Mouse (Mus musculus): ENCODE data around the gene Lap3.
A peak's percentile ranks its signal among the peaks of the same experiment; 100 is the strongest.

Gene Lap3

DNA sequence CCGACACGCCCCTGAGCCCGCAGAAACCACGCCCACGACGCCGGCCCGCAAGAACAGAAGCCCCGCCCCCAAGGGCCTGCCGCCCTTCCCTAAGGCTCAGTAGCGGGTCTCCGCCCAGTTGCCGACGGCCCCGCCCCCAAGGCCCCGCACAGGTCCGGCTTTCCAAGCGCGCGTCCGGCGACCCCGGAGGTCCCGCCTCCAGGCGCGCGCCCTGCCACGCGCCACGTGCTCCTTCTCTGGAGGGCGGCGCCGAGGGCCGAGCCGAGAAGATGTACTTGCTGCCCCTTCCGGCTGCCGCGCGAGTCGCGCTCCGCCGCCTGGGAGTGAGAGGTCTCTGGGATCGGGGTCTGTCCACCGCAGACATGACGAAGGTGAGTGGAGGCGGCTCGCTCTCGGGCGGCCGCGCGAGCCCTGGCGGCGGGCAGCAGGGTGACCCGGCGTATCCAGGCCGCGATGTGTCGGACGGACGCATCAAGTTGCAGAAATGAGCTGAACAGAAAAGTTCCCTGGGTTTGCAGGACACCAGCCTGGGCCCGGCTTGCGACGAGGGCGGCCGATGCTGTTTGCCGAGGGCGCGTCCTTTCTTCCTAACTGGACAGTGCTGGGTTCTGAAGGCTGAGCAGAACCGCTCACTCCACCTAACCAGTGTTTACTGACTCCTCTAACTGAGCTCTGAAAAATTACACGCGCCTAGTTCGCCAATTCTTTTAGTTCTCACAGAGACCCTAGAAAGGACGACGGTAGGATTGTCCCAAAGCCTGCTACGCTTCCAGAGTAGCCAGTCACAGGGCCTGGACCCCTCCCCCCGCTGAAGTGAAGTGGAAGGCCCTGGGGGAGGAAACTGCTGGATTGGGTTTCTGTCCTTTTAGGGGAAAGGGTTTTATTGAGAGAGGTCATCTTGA is at the start of gene Lap3:
TSS of gene Lap3 (plus strand) at position 184 of the 902 bp plus-strand sequence.
- DNase-seq (ENCODE audit: low spot score): peak; percentile 94

- peak; percentile 31 for DNase-seq (ENCODE audit: low spot score)
These were observed 48.9 kb upstream of the Lap3 start for GRCm38 (mm10) chr5:45444130-45444832.

- peak; percentile 13 for DNase-seq (ENCODE audit: low spot score)
These were observed 44.5 kb upstream of the Lap3 start for GRCm38 (mm10) chr5:45448676-45449075.

- DNase-seq (ENCODE audit: low spot score): no peak
These were observed 44.0 kb upstream of the Lap3 start for GRCm38 (mm10) chr5:45449206-45449605.

GRCm38 (mm10) chr5:45449831-45450716 is 43.1 kb upstream of the Lap3 start, which contains the start of gene Qdpr:
Gene Qdpr, minus strand, starts transcription at chr5:45450236.
- peak; percentile 96 for DNase-seq (ENCODE audit: low spot score)

DNA sequence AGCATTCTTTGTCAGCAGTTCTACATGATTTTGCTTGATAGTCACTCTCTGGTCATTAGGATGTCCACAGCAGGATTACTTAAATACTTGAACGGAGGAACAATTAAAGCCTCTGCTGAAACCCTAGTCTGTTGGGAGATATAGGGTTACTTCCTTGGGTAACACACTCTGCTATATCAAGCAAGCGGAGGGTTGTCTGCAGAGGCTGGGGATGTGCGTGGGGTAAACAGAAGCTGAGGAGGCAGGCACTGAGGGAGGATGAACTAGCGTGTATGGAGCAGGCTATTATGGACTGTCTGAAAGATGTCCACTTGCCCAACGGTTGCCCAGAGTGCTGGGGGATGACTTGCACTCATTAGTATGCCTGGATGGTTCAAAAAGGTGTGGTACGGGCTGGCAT is 39.7 kb upstream of the Lap3 start, which contains the start of gene Clrn2:
TSS of gene Clrn2 (plus strand) at position 301 of the 400 bp plus-strand sequence.
- no peak for DNase-seq (ENCODE audit: low spot score)

DNA sequence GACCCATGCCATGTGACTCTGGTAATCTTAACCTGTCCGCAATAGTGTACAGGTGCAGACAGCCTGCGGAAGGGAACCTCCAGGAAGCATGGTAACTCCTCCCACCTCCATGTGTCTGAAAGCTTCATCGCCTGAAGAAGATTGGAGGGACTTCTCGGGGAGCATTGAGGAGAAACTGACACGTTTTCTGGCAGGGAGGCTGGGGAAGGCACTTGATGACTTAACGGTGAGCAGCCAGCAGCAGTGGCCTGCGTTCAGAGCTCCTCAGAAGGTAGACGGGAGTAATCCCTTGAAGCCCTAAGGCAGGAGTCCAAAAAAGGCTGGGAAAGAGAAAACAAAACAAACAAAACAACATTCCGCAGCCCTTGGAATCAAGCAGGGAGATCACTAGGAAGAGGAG is 38.7 kb upstream of the Lap3 start:
- no peak for DNase-seq (ENCODE audit: low spot score)

DNA sequence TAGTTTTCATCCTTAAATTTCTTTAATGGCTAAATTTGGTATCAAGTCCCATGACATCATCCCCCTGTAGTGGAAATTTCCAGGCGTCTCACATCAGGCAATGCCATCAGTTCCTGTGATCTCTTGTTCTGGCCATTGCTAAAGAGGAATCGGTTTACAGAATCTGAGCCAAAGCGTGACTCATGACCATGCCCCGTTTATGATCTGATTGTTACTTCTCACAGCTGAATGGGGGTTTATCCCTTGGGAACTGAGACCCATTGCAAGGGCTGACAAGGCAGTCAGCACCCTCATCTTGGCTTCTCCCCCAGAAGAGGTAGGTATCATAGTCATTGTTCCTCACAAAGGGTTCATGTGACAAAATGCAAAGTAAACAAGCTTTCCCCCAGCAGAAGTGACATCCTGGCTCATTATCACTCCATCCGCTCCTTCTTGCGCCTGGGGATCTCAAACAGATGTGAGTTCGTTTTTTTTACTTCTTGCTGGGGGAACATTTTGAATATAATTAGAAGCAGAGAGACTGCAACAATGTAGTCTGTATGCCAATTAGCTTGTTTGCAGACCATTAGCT is 20.2 kb upstream of the Lap3 start:
- peak; percentile 77 for DNase-seq (ENCODE audit: low spot score)

DNA sequence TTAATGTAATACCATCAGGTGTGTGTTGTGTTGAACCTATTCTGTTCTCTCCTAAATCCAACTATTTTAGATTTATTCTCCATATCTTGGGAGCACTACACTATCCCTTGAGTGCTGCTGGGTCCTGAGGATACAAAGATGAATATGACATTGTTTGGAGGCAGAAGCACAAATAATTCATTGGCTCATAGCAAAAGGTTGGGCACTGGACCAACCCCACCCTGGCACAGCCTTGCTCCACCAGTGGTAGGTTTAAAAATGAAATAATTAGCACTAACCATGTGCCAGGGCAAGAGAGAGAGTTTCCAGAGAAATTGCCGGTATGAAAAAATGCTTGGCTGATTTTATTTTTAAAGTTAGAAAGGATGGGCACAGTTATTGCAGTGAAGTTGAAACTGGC is 19.7 kb upstream of the Lap3 start:
- no peak for DNase-seq (ENCODE audit: low spot score)

DNA sequence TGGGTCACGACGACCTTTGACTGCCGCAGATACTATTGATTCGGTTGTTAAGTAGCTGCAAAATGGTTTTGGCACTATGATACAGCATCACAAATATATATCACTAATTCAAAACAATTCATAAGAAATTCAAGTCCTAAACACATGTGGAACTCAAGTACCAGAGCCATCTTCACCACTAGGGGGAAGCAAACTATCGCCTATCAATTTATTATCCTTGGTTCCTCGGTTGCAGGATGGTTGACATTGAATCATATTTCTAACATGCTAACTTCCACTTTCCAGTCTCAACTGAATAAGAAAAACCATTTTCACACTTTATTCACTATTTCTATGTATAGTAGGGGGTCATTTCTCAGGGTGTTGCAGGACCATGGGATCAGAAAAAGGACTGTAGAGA is 19.0 kb upstream of the Lap3 start:
- DNase-seq (ENCODE audit: low spot score): peak; percentile 72

- DNase-seq (ENCODE audit: low spot score): no peak
These were observed 18.4 kb upstream of the Lap3 start for GRCm38 (mm10) chr5:45474758-45475157.

DNA sequence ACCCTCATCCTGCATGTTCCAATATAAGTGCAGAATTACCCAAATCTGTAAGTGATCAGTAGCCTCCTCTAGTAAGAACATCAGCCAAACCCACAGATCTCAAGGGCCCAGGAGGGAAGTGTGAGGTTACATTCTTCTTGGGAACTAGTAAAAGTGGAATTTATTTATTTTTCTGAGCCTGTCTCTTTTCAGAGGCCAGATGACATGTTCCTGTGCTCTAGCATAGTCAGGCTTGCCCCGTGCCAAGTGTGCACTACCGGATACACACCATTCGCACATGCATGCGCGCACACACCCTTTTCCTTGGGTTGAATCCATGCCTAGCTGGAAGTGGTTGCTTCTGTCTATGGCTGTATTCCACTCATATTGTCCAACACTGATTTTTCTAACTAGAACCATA is 17.4 kb upstream of the Lap3 start:
- DNase-seq (ENCODE audit: low spot score): no peak

- no peak for DNase-seq (ENCODE audit: low spot score)
These were observed 16.9 kb upstream of the Lap3 start for GRCm38 (mm10) chr5:45476288-45476687.

DNA sequence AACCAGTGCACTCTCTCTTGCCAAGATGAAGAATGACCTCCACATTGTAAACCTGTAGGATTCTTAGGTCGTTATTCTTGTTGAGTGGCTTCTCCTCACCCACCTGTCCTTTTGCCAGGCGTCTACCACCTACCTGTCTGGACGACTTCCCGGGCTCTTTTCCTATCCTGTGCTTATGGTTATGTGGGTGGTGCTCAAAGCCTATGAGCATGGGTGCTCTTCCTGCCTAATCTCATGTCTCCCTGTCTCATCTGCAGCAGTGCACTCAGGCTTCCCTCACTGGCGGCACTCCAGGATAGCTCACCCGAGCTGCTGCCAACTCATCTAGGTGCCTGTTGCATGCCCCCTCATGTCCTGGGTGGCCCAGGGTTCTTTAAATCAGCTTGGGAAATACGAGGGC is 15.6 kb upstream of the Lap3 start:
- no peak for DNase-seq (ENCODE audit: low spot score)

DNA sequence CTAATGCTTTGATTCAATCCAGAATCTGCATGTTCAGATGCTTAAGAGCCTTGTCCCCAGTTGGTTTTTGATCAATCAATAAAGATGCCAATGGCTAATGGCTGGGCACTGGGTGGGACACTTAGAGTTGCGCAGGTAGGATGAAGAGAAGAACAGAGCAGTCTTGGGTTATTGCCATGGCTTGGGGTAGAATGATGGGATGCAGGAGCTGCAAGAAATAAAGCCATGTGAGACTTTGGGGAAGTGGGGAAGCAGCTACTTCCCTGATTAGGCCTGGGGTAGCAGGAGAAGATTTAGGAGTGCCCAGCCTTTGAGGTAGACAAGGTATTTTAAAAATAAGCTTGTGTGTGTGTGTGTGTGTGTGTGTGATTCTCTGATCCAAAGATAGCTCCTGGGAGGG is 13.1 kb upstream of the Lap3 start:
- DNase-seq (ENCODE audit: low spot score): no peak

GRCm38 (mm10) chr5:45481125-45481524 is 12.0 kb upstream of the Lap3 start:
- DNase-seq (ENCODE audit: low spot score): no peak

GRCm38 (mm10) chr5:45482607-45483006 is 10.6 kb upstream of the Lap3 start:
- no peak for DNase-seq (ENCODE audit: low spot score)

- no peak for DNase-seq (ENCODE audit: low spot score)
These were observed 9.5 kb upstream of the Lap3 start for GRCm38 (mm10) chr5:45483654-45484053.

GRCm38 (mm10) chr5:45491776-45492175 is 1.4 kb upstream of the Lap3 start:
- no peak for DNase-seq (ENCODE audit: low spot score)

DNA sequence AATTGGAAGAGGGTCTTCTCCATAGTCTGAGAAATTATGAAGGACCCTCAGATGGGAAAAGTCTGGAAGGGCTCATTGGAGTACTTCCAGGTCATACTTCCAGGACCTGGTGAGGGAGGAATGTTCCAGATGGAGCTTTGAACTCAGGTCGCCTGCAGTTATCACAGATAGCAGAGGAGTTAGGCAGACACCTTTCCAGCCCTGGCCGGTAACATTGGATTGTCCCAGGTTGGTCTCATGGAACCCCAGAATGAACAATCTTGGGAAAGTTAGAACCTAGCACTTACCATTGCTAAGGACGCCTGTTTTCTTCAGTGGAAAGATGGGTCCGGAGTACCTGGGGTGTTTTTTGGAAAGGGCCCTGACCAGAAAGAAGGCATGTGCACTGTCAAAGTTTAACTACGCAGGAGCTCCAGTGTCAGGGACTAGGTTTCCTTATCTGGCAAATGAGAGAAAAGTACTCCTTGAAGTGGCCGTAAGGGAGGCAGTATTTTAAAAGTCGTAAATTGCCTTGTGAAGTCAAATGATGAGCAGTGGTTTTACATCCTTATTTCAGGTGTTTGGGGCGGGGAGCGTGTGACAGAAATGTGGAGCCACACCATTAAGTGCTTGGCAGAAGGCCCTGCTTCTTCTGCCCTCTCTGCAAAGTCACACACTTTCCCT is 1.1 kb downstream of the Lap3 start:
- DNase-seq (ENCODE audit: low spot score): no peak

DNA sequence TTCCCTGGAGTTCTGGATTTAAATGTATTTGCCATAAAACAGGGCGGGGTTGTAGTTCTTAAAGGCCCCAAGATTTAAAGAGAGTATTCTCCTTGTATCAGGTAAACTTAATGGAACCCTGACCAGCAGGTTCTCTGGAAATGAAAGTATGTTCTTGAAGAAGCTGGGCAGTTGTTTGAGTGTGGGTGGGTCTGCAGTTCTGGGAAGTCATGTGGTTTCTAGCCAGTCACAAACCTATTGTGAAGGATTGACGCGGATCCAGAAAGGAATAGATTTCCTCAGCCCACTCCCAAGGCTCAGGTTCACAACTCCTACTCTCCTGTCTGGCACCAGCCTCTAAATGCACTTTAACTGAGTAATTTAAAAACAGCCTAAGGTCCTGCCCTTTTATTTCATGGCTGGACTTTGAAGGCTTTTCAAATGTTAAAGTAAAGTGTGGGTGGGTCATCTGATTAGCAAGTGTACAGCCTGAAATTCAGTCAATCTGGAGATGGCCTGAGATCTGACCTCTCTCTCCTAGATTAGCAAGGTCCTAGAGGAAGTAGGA is 2.3 kb downstream of the Lap3 start:
- DNase-seq (ENCODE audit: low spot score): no peak

Measured in MN1 (cell line).